Mouse (Mus musculus) lung, embryonic 16.5 days (tissue): ENCODE measurements around the gene Atoh1. TPM values are rescaled to one million over a fixed set of nuclear protein-coding genes. Genes with fewer than 3 reads are reported as not detected.

Source experiments
- ATAC-seq: fragments of 200-750 bp; cut with Nextera tagmentation; 2 replicates; pipeline ENCODE4 v1.8.0; 2017; ENCODE audit warnings: low read depth, mild to moderate bottlenecking, moderate library complexity
- H3K27ac ChIP-seq: fragments of 300-500 bp; sonication (generic); 2 replicates; pipeline ENCODE4 v1.5.1; 2014; ENCODE audit warnings: mild to moderate bottlenecking, control low read depth, low read length
- H3K27me3 ChIP-seq: fragments of 300-500 bp; sonication (generic); 2 replicates; pipeline ENCODE4 v1.6.1; 2014; ENCODE audit warnings: low read depth, low read length, mixed read lengths; ENCODE audit not compliant: control insufficient read depth, insufficient read depth
- H3K36me3 ChIP-seq: fragments of 300-500 bp; sonication (generic); 2 replicates; pipeline ENCODE4 v1.6.1; 2014; ENCODE audit warnings: low read length; ENCODE audit not compliant: control insufficient read depth, insufficient read depth
- H3K4me1 ChIP-seq: fragments of 300-500 bp; sonication (generic); replicated peaks from 2 replicates; pipeline ENCODE4 v1.6.1; 2014; ENCODE audit warnings: low read length, mixed read lengths; ENCODE audit not compliant: control insufficient read depth, insufficient read depth
- H3K4me2 ChIP-seq: fragments of 300-500 bp; sonication (generic); 2 replicates; pipeline ENCODE4 v1.6.1; 2014; ENCODE audit warnings: low read depth, low read length, control low read depth
- H3K4me3 ChIP-seq: fragments of 300-500 bp; sonication (generic); 2 replicates; pipeline ENCODE4 v1.5.1; 2014; ENCODE audit warnings: mild to moderate bottlenecking, low read length, control low read depth
- H3K9ac ChIP-seq: fragments of 300-500 bp; sonication (generic); 2 replicates; pipeline ENCODE4 v1.6.1; 2014; ENCODE audit warnings: low read length, control low read depth
- H3K9me3 ChIP-seq: fragments of 300-500 bp; sonication (generic); 2 replicates; pipeline ENCODE4 v1.6.1; 2016; ENCODE audit warnings: low read length; ENCODE audit not compliant: control insufficient read depth
- WGBS: fragments of 180-500 bp; shearing (Covaris S2); extraction: QIAGEN DNeasy Blood & Tissue Kit; methylation state at CpG from one replicate; pipeline ENCODE4 v1.1.7; 2014; 5-methylcytosine and 5-hydroxymethylcytosine counted together
- polyA plus RNA-seq: library from polyadenylated mRNA; unstranded; fragments of >200 nt; fragmentation: Nextera tagmentation; extraction: Ambion mirVana; gene quantifications from 2 replicates; pipeline ENCODE4 v1.2.1, GENCODE M21; 2015

The Atoh1 gene
- 0.06 TPM in 1 of 2 replicates, not detected in the other for polyA plus RNA-seq

- H3K36me3 ChIP-seq: no peaks in the 10 kb centered on the region
- peak; percentile 79 for ATAC-seq
- H3K9me3 ChIP-seq: no peaks in the 10 kb centered on the region
- under 1% methylated on average over 34 of the region's 34 CpGs for WGBS
- no peak within 1 kb of the TSS for H3K27ac ChIP-seq
- H3K4me2 ChIP-seq: peak within 1 kb of the TSS; percentile 88
- peaks cover 17% of the 10 kb centered on the region for H3K4me1 ChIP-seq
- peaks cover 61% of the 10 kb centered on the region for H3K27me3 ChIP-seq
- H3K9ac ChIP-seq: no peak within 1 kb of the TSS; the same call in 1 of the 2 replicates
- H3K4me3 ChIP-seq: peak within 1 kb of the TSS; percentile 51
These were observed at the start of gene Atoh1 for GRCm38 (mm10) chr6:64728499-64729198. Gene Atoh1, plus strand, starts transcription at chr6:64729125.

GRCm38 (mm10) chr6:64683974-64684373, 45.0 kb upstream of the Atoh1 start:
- H3K9ac ChIP-seq: no peak overlapping the region
- H3K9me3 ChIP-seq: no peaks in the 10 kb centered on the region
- no peak overlapping the region for H3K4me2 ChIP-seq
- ATAC-seq: no peak
- no peak overlapping the region for H3K27ac ChIP-seq
- no peaks in the 10 kb centered on the region for H3K4me1 ChIP-seq
- no peaks in the 10 kb centered on the region; the same call in 1 of the 2 replicates for H3K27me3 ChIP-seq
- no peaks in the 10 kb centered on the region for H3K36me3 ChIP-seq
- no peak overlapping the region for H3K4me3 ChIP-seq
- WGBS: 37% methylated on average over 9 of the region's 9 CpGs

GRCm38 (mm10) chr6:64684973-64685372, 44.0 kb upstream of the Atoh1 start:
- Histone ChIP-seq H3K9ac (no peak overlapping the region), H3K27me3 (no peaks in the 10 kb centered on the region; the same call in 1 of the 2 replicates), H3K27ac (no peak overlapping the region), H3K4me1 (no peaks in the 10 kb centered on the region), H3K4me2 (no peak overlapping the region), H3K4me3 (no peak overlapping the region), H3K9me3 (no peaks in the 10 kb centered on the region), H3K36me3 (no peaks in the 10 kb centered on the region)
- ATAC-seq: no peak
- WGBS: 11% methylated on average over 4 of the region's 5 CpGs

- Histone ChIP-seq H3K4me1 (no peaks in the 10 kb centered on the region), H3K4me3 (no peak overlapping the region), H3K4me2 (no peak overlapping the region), H3K36me3 (no peaks in the 10 kb centered on the region), H3K9me3 (no peaks in the 10 kb centered on the region), H3K27ac (no peak overlapping the region), H3K27me3 (no peaks in the 10 kb centered on the region; the same call in 1 of the 2 replicates), H3K9ac (no peak overlapping the region)
- WGBS: 7% methylated on average over 19 of the region's 19 CpGs
- no peak for ATAC-seq
These were observed 40.6 kb upstream of the Atoh1 start for GRCm38 (mm10) chr6:64688181-64688944.

GRCm38 (mm10) chr6:64694688-64695087, 34.2 kb upstream of the Atoh1 start:
- H3K4me2 ChIP-seq: no peak overlapping the region
- no peak overlapping the region for H3K9ac ChIP-seq
- no peaks in the 10 kb centered on the region for H3K36me3 ChIP-seq
- no peak for ATAC-seq
- no peaks in the 10 kb centered on the region for H3K27me3 ChIP-seq
- H3K9me3 ChIP-seq: no peaks in the 10 kb centered on the region
- no peaks in the 10 kb centered on the region for H3K4me1 ChIP-seq
- no peak overlapping the region for H3K4me3 ChIP-seq
- 36% methylated on average over 7 of the region's 7 CpGs for WGBS
- no peak overlapping the region for H3K27ac ChIP-seq

GRCm38 (mm10) chr6:64703659-64704058, 25.3 kb upstream of the Atoh1 start:
- WGBS: 64% methylated on average over 2 of the region's 2 CpGs

GRCm38 (mm10) chr6:64727751-64728403, 1.0 kb upstream of the Atoh1 start:
- Histone ChIP-seq H3K4me3 (peak overlapping the region; percentile 51), H3K9ac (no peak overlapping the region; the same call in 1 of the 2 replicates), H3K27ac (no peak overlapping the region), H3K36me3 (no peaks in the 10 kb centered on the region), H3K27me3 (peaks cover 55% of the 10 kb centered on the region), H3K9me3 (no peaks in the 10 kb centered on the region), H3K4me1 (peaks cover 17% of the 10 kb centered on the region), H3K4me2 (peak overlapping the region; percentile 88)
- WGBS: under 1% methylated on average over 29 of the region's 29 CpGs
- ATAC-seq: peak; percentile 72

More at GRCm38 (mm10) chr6:64703659-64704058, 25.3 kb upstream of the Atoh1 start:
- no peak overlapping the region for H3K4me3 ChIP-seq
- H3K4me2 ChIP-seq: no peak overlapping the region
- H3K4me1 ChIP-seq: no peaks in the 10 kb centered on the region
- no peaks in the 10 kb centered on the region for H3K36me3 ChIP-seq
- H3K27me3 ChIP-seq: no peaks in the 10 kb centered on the region
- no peak for ATAC-seq
- H3K9ac ChIP-seq: no peak overlapping the region
- H3K27ac ChIP-seq: no peak overlapping the region
- H3K9me3 ChIP-seq: no peaks in the 10 kb centered on the region

- Histone ChIP-seq H3K36me3 (no peaks in the 10 kb centered on the region), H3K4me1 (peaks cover 17% of the 10 kb centered on the region), H3K4me2 (peak overlapping the region; percentile 88), H3K4me3 (peak overlapping the region; percentile 51), H3K9ac (no peak overlapping the region), H3K9me3 (no peaks in the 10 kb centered on the region), H3K27me3 (peaks cover 68% of the 10 kb centered on the region), H3K27ac (no peak overlapping the region)
- peak; percentile 51 for ATAC-seq
- WGBS: under 1% methylated on average over 53 of the region's 53 CpGs
These were observed 496 bp downstream of the Atoh1 start for GRCm38 (mm10) chr6:64729231-64730011.
